Mouse (Mus musculus) mesoderm, embryonic 11.5 days (tissue): ENCODE data around the gene Gm21973.

Experiments
- DNase-seq: peaks from one replicate; pipeline ENCODE4 v3.0.0-alpha.2; 2012; ENCODE audit warnings: low read depth, low spot score

Gene Gm21973

DNA sequence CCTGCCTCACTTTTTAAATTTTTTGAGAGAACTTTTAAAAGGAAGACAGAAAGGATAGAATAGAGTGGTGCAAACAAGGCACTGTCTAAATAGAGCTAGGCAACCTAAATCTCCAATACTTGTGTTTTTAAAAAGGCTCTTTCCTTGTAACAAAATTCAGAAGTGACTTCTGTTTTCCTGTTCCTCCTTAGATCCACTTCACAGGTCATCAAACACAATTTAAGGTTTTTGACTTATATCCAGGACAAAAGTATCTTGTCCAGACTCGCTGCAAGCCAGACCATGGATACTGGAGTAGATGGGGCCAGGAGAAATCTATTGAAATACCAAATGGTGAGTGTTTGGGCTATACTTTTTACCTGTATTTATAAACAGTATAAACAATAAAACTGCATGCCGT, at the start of gene Gm21973:
Gm21973 (plus strand) TSS at position 301 of the 400 bp plus-strand sequence.
- no peak for DNase-seq

DNA sequence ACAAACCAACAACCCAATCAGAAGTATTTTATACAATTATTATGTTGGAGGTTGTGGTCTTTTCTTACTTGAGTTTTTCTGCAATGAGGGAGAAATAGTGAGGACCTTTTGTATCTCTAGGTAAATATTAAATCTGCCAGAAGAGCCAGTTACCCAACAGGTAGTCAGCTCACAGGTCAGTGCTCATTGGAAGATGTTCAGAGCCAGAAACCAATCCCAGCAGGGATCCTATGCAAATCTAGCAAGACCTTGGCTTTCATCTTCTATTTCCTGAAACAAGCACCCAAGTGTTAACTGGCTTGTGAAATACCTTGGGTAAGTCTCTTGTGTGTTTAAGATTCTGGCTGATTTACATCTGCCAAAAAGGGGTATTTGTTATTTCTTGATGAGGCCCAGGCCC, 48.8 kb upstream of the Gm21973 start:
- no peak for DNase-seq

DNA sequence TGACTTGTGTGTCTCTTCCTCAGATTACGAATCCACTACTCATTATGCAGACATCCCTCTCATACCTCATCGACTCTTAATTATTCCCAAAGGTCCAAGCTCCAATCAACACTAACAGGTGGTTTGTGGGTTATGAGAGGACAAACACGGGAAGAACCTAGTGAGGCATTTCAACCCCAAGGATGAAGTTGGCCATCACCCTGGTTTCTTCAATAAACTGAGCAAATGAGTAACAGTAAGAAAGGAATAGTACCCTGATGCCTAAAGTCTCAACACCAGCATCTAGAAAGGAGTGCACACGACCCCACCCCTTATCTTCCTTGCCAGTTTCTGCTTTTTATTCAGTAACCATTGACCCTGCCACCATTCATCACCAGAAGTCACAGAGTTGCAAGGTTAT, 47.7 kb upstream of the Gm21973 start:
- no peak for DNase-seq

DNA sequence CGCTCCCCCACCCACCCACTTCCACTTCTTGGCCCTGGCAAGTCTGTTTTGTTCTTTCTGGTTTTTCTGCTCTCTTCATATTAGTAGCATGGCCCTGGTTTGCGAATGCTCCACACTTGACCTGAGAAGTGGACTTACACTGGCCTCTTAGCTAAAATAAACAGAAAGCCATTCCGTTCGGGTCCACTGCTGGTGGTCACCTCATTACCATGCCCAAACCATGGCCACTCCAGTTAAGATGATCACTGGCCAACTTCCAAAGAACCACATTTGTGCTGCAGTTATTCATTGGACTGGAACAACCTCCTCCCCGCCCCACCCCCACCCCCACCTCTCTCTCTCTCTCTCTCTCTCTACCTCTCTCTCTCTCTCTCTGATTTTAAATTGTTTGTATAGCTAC, 43.6 kb upstream of the Gm21973 start:
- no peak for DNase-seq

DNA sequence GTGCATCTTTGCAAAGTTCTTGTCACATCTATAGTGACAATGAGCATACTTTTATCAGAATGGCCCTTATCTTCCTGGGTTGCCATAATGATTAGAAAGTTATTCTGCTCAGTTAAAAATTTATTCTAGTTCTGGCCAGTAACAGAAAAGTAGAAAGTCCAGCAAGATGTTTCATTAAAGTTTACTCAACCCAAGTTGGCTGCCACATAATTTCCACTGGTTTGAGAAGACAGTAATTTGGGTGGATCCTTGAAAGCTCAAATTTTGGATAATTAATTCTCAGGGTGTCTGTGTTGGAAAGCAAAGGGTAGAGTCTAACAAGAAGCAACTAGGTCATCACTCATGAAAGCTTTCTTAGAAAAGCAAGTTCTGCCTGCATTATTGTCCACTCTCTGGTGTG, 41.5 kb upstream of the Gm21973 start:
- no peak for DNase-seq

DNA sequence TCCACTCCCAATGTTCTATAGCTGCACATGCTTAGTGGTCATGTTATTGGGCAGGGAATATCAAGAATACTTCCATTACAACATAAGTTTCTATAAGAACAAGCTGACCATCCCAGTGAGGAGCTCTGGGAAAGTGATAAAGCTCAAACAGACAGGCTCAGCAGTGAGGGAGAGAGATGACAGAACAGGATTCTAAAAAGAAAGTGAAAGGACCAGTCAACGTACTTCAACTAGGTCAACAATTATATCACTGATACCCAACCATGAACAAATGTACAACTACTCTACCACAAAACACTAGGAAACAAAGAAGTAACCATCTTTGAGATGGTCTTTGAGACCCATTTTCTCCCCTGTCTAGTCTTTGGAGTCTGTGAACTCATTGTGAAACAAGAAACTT, 28.6 kb upstream of the Gm21973 start:
- DNase-seq, result no peak

DNA sequence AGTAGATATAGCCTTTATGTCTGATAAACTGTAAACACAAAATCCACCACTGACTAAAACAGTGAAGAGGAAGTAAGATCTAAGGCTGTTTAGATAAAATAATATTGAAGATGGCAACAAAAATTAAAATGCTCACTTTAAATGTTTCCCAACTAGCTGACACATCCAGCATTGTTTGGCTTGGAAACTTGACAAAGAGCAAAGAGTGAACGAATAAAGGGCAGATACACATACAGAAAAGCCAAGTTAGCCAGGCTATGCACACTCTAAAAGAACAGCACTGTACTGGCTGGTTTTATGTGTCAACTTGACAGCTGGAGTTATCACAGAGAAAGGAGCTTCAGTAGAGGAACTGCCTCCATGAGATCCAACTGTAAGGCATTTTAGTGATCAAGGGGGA, 27.1 kb upstream of the Gm21973 start:
- no peak for DNase-seq

DNA sequence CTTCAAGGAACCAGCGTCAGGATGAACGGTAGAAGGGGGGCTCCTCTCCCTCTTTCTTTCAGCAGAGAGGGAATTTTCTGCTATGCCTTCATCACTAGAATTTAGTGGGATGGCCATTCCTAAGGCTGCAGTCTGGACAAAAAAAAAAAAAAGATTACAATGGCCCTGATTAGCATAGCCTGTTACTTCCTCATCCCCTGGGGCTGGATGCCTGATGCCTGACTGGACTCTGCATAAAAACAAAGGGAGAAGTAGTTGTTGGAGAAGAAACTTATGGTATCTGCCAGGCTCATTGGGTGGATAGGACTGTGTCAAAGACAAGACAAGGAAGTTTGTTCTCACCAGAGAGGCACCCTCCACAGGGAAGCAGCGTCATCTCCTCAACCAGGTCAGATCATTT, 25.7 kb upstream of the Gm21973 start:
- no peak for DNase-seq

DNA sequence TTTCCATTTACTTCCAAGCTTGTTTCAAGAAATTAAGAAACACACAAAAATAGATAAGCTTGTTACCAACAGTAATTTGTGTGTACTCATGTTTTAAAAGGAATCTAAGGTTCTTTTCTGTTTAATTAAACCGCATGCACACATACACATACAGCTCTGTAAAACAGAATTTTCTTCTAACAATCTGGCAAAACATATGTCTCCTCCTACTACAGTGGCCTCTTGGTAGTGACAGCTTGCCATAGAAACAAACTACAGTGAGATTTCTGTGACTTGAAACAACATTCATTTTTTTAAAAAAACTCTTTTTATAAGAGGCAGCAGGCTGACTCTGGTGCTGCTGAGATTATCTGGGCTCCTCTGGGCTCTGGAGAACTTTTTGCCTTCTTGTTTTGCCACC, 18.7 kb upstream of the Gm21973 start:
- no peak for DNase-seq

DNA sequence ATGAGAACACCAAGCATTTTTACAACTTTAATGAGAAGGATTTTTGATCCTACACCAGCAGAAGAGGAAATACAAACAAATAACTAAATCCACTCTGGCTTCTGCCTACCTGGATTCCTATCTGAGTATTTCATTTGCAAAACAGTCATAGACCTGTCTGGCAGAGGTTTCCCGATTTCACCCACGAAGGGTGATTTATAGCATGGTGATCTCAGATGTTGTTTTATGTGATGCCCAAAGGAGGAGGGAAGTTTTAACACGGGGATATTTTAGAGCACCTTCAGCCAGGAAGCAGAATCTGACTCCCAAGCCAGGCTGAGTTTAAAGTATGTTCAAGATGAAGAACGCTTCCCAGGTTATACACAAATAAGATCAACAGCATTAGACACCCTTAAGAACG, 13.4 kb upstream of the Gm21973 start:
- no peak for DNase-seq

DNA sequence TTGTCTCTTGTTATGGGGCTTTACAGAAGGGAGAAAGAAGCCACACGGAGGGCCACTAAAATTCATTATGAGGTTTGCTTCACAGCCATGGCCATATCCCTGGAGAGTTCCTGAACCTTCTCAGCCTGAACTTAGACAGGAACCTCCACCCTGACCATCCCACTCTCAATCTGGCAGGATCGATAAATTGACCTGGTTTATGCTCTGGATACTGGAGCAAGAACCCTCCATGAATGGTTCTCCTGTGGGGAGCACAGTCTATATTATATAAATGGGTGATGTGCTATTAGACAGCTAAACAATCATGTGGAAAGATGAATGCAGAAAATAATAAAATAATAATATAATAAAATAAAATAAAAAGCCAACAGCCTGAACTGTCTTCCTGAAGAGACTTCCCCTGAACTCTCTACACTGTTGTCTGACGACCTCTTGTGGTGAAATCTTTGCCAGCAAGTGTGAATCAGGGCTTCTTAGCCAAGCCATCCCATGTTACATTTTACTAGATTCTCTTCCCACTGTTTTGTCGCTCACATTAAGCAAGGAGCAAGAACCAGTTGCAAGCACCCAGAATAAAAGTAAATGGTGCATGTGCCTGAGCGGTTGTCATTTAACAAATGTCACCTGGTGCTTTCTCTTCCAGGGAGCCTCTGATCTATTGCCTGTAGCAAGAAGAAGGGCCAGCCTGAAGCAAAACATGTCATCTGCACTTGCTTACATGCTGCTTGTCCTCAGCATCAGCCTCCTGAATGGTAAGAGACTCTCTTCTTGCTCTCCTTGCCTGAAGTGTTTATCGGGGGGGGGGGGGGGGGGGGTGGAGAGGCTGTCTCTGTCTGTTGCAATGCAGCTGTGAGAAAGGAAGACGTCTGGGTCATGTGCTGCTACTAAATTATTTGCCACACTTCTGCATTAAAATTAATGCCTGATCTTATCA, 11.4 kb upstream of the Gm21973 start:
- peak; percentile 39 for DNase-seq

DNA sequence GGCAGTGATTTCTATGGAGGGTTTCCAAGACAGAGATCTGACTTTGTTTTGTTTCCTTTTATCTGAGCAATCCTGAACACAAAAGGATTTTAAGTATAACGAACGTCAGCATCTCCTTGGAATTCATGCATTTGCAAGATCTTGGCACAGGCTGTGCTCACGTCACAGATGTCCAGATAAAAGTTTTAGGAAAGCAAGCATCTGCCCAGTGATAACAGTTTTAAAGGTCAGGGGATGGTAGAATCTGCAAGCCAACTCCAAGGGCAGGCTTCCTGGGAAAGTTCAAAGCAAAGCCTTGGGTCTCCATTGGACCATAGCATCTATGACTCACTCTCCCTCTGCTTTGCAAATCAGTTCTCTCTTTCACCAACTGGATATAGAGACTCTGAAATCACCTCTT, 5.4 kb downstream of the Gm21973 start:
- no peak for DNase-seq

DNA sequence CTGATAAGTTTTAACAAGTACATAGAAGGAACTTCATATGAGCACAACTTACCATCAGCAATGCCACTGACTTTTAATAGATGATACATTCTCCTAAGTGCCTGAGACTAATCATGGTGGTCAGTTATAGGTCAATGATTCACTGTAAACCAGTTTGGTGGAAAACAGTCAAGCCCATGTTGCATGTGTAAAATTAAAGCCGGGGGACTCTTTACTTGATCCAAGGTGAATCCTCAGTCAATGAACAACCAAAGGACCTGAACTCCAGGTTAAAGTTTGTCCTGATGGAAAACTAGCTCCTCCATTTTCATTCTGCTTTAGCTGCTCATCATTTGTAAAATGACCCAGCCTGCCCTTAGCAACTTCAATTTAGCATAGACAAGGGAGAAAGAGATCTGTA, 7.4 kb downstream of the Gm21973 start:
- no peak for DNase-seq

DNA sequence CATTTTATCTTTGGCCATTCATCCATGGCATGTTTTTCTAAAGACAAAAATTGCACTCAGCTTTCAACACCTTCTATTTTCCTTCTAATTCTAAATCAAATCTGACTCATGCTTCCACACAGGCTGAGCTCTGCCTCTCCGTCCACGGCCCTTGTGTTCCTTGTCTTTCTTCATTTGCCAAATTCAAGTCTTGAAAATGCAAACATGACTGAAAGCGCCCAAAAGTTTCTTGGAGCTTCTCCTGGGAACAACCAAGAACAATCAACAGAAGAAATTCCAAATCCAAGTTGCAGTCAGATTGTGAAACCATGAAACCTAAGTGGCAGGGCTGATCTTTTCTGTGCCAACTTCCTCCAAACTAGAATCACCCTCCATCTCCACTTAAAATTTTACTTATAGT, 13.4 kb downstream of the Gm21973 start:
- no peak for DNase-seq

DNA sequence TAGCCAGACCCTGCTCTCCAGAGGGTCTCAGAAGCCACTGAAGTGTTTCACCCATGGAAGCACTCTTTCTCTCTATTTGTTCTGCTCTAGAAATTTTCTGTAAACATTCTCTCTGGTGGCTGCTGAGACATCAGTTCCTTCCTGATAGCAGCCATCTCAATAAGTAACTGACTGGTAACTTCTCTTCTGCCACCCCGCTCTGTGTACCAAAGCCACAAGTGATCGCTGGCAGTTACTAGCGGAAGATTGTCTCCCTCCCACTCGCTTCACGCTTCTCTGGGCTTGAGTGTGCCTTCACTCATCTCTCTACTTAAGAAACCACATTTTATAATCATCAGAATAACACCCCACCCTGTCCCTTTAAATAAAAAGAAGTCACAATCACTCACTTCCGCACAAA, 21.9 kb downstream of the Gm21973 start:
- no peak for DNase-seq

DNA sequence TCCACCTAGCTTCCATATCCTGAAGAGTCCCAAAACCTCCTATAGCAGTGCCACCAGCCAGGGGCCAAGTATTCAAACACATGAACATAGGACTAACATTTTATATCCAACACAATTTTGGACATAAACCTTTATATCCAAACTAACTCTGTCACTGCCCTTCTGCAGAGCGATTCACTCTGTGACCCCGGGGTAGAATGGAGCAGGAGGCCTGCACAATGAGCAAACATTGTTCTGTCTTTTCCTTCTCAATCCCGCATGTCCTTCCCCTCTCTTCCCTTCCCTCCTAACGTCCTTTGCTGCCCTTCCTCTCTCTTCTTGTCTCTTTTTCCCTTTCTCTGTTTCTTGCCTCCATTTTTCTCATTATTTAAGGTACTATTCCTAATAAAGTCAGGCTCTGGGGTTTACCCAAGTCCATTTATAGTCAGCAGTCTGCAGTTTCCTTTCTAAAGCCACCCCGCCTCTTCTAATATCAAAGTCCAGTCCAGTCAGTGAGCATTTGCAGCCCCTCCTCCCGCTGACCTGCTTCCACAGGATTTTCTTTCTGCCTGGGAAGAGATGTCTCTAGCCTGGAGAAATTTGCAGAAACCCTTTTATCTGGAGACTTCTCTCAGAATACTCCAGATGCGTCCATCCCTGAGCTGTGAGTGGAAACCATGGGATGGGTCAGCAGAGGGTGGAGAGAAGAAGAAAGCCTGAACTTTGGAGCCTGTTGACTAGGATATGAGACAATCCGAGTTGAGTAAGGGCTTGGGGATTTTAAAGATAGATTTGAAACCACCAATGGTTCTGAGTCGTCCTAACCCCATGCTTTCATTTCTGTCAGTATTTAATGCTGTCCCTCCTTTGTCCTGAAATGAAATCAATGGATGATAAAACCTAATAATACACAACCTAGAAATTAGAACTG, 33.1 kb downstream of the Gm21973 start, which contains the start of gene Agxt2:
Agxt2 (plus strand) TSS at position 494 of the 910 bp plus-strand sequence.
- no peak for DNase-seq

DNA sequence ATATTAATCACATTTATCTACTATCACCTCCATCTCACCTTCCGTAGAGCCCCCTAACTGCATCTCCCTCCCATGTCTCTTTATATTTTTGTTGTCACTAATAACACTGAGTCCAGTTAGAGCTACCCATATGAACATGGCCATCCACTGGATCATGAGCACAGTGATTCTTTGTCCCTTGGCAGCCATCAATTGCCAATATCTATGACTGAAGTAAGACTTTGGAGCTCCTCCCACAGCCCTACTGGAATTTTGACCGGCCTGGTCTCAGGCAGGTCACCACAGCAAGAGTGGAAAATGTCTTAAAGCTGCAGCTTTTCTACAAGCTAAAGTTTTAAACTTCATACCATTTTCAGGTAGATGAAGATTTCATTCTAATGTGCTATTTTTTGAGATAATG, 41.2 kb downstream of the Gm21973 start:
- no peak for DNase-seq

DNA sequence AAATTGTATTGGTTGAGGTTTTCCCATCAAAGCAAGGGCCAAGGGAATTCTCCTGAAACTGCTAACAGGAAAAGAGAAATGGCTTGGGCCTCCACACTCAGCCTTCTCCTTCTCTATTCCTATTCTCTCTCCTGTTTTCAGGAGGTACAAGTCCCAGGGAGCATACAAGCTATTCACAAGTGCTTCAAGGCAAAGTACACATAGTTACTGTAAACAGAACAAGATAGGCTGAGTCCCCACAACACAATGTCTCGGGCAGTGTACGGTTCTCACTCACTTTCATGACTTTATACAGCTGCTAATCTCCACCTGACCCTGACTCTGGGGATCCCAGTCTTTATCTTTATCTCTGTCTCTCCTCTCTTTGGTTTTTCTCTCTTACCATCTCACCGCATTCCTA, 50.2 kb downstream of the Gm21973 start:
- DNase-seq, result no peak

DNA sequence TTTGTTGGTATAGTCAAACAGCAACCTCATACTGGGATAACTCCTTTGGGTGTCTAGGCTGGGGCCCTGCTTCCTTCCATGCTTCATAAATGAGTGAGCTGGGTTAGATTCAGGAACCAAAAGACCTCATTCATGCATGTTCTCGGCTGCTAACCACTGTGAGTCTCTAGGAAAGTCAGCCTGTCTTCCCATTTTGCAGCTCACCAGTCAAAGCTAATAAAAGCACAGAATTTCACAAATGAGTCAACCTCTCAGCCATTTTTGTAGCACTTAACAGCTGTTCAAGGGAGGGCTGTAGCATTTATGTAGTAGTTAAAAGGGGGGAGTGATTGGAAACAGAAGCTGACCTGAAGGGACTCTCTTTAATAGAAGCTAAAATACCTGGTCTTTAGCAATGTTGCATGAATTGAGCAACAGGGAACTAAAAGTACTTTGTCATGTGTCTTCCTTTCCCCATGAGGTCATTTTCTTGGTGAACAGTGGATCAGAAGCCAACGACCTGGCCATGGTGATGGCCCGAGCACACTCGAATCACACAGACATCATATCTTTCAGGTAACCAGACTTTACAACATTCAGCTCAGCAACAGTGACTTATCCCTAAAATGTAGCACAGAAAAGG, 53.3 kb downstream of the Gm21973 start:
- no peak for DNase-seq

DNA sequence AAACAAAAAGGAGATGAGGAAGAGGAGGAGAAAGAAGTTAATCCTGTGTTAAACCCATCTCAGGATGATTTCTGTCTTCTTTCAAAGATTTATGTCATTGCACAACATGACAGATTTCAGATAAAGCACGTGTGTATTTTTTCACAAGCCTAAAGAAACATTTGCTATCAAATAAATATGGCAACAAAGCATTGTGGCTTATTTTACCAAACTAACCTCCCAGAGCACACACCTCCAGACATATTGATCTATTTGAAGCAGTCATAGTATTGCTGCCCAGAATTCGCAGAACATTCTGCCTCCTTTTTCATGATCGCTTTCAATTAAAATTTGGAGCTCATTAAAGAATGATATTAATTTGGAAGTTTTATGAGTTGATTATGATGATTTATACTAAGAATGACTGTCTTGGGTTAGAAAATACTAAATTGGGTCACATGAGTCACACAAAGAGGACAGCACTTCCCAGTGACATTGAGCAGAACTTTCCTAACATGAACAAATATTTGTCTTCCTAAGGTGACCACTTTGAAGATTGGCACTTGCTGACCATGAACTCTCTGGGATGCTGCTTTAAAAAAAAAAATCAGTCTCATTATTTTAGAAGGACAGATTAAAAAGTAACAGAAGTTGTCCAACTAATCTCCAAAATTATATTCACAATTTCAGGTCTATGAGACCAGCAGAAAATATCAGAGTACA, 54.7 kb downstream of the Gm21973 start:
- no peak for DNase-seq

DNA sequence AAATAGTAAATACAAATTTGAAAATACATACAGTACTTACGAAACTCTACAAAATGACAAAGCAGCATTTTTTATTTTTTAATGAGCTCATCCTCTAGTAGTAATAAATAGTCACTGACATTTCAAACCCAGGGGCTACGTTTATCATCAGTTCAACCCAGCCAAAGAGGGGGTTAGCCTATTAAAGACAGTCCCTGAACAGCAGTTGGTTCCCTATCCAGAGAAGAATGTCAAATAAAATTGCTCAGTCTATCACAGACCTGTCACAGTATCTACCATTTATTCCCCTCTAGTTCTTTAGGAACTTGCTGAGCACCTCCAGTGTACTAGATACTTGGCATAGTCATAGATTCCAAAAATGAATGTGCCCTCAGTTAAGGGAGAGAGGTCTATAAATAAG, 62.1 kb downstream of the Gm21973 start:
- DNase-seq, result no peak
